In the genomic region with DNA sequence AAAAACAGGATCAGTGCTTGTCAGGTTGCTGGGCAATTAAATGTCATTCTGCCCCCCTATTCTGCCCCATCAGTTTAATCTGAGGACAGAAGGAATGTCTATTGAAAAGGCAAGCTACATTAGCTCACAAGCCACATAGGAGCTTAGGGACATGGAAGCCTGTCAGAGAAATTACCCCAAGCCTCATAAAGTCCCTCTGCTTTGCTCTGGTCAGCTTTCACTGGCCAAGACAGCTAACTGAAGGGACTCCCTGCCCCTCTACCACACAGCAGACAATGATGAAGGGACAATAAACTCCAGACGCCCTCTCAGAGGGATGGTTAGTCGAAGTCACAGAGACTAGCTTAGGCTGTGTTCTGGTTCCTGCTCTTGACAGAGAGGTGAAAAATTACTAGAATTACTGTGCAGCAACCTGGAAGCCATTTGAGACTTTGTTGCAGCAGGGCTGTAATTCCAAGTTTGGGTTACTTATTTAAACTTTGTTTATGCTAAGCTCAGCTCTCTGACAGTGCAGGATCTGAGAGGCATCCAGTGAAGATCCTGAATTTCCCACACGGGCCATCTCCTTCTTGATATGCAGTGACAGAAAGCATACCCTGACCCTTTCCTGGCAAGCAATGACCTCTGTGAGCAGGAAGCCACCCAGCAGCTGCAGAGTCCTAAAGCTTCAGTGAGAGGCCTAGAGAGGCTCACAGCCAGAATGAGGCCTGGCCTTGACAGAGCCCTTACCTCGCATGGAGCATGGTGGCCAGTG, we compare ENCODE assay signal across 20 mouse cellular contexts.
DNase-seq lines count a peak whose midpoint lies in the region; ATAC-seq and TF ChIP-seq lines count a peak whose summit lies in the region.
"Had no signal": no experiment of that assay in that cellular context is flagged by ENCODE, and none has a peak within 500 bp of the region (broad histone marks: within the 10 kb centered on the region; RNA-seq: fewer than 3 reads in every experiment).

No protein-coding gene starts in this region.

- H3K27ac ChIP-seq in intestine, embryonic 14.5 days (ENCODE audit: low read depth): peak overlapping the region; percentile 47; the same call in 1 of the 2 replicates
- no peak overlapping the region for H3K27ac ChIP-seq in intestine, embryonic 16.5 days (ENCODE audit: low read length)
- peak overlapping the region; percentile 59 for H3K27ac ChIP-seq in midbrain, embryonic 10.5 days (replicated peaks)
- H3K27ac ChIP-seq in midbrain, postnatal 0 days (ENCODE audit: low read depth, low read length): no peak overlapping the region
- H3K27ac ChIP-seq in neural tube, embryonic 13.5 days (replicated peaks): no peak overlapping the region
- H3K27ac ChIP-seq: forebrain, embryonic 12.5 days; hindbrain, embryonic 12.5 days; liver, embryonic 13.5 days; macrophage; midbrain, embryonic 12.5 days had no signal

- no peaks in the 10 kb centered on the region for H3K27me3 ChIP-seq in intestine, embryonic 14.5 days (replicated peaks; ENCODE audit: control insufficient read depth, insufficient read depth, low read length)
- H3K27me3 ChIP-seq in intestine, embryonic 16.5 days (replicated peaks; ENCODE audit: control insufficient read depth, insufficient read depth, low read length): no peaks in the 10 kb centered on the region
- H3K27me3 ChIP-seq in midbrain, embryonic 10.5 days (ENCODE audit: low read depth, poor library complexity, severe bottlenecking): no peaks in the 10 kb centered on the region
- H3K27me3 ChIP-seq in midbrain, postnatal 0 days (ENCODE audit: insufficient read depth, low read length): no peaks in the 10 kb centered on the region
- no peaks in the 10 kb centered on the region for H3K27me3 ChIP-seq in neural tube, embryonic 13.5 days
- H3K27me3 ChIP-seq: forebrain, embryonic 12.5 days; hindbrain, embryonic 12.5 days; liver, embryonic 13.5 days; midbrain, embryonic 12.5 days had no signal

- peaks cover 6% of the 10 kb centered on the region for H3K4me1 ChIP-seq in intestine, embryonic 14.5 days (replicated peaks; ENCODE audit: control insufficient read depth, insufficient read depth, low read length)
- H3K4me1 ChIP-seq in intestine, embryonic 16.5 days (ENCODE audit: control insufficient read depth, insufficient read depth, low read length): peaks cover 5% of the 10 kb centered on the region; the same call in 1 of the 2 replicates
- peaks cover 13% of the 10 kb centered on the region for H3K4me1 ChIP-seq in midbrain, embryonic 10.5 days
- no peaks in the 10 kb centered on the region; the same call in 1 of the 2 replicates for H3K4me1 ChIP-seq in midbrain, postnatal 0 days (ENCODE audit: insufficient read depth, low read length)
- 0 out of 2 replicates have a peak, but pooled peaks cover 8% of the 10 kb centered on the region for H3K4me1 ChIP-seq in neural tube, embryonic 13.5 days (replicated peaks)
- H3K4me1 ChIP-seq: forebrain, embryonic 12.5 days; hindbrain, embryonic 12.5 days; liver, embryonic 13.5 days had no signal

- H3K9me3 ChIP-seq in intestine, embryonic 14.5 days (ENCODE audit: control insufficient read depth, low read length): no peaks in the 10 kb centered on the region
- H3K9me3 ChIP-seq in intestine, embryonic 16.5 days (ENCODE audit: control insufficient read depth, low read length): no peaks in the 10 kb centered on the region
- H3K9me3 ChIP-seq in midbrain, embryonic 10.5 days (replicated peaks): no peaks in the 10 kb centered on the region
- H3K9me3 ChIP-seq in midbrain, postnatal 0 days (ENCODE audit: low read length): no peaks in the 10 kb centered on the region
- no peaks in the 10 kb centered on the region for H3K9me3 ChIP-seq in neural tube, embryonic 13.5 days
- H3K9me3 ChIP-seq: forebrain, embryonic 12.5 days; hindbrain, embryonic 12.5 days; liver, embryonic 13.5 days; midbrain, embryonic 12.5 days had no signal

- no peak for DNase-seq in intestine, embryonic 14.5 days (ENCODE audit: low spot score)
- no peak for DNase-seq in midbrain, embryonic 10.5 days (ENCODE audit: low spot score)
- no peak for DNase-seq in midbrain, postnatal 0 days (ENCODE audit: low spot score)
- no peak for DNase-seq in ovary, postnatal 14 days (ENCODE audit: low spot score)
- DNase-seq in urinary bladder, adult 18-20 months (ENCODE audit: low spot score in 2 of 2): no peak
- DNase-seq: adrenal gland, postnatal 36 days; cerebellum, adult 11-12 months; cerebellum, postnatal 14 days; gastrocnemius, postnatal 10 days; heart, adult 18-20 months; kidney, adult 2 months; liver, embryonic 13.5 days; spleen, adult 18-20 months; thymus, postnatal 4 days had no signal

- no peak overlapping the region for H3K4me3 ChIP-seq in intestine, embryonic 14.5 days (ENCODE audit: low read depth, low read length)
- H3K4me3 ChIP-seq in intestine, embryonic 16.5 days (ENCODE audit: low read length): no peak overlapping the region
- no peak overlapping the region for H3K4me3 ChIP-seq in midbrain, embryonic 10.5 days
- H3K4me3 ChIP-seq in midbrain, postnatal 0 days (ENCODE audit: low read depth, low read length): no peak overlapping the region
- no peak overlapping the region for H3K4me3 ChIP-seq in neural tube, embryonic 13.5 days
- H3K4me3 ChIP-seq: forebrain, embryonic 12.5 days; hindbrain, embryonic 12.5 days; liver, embryonic 13.5 days; midbrain, embryonic 12.5 days had no signal

- no peak for TF ChIP-seq CTCF in midbrain, postnatal 0 days (IDR thresholded peaks at IDR 0.05)

- no peak for ATAC-seq in intestine, embryonic 14.5 days (replicated peaks; ENCODE audit: low FRiP score, low TSS enrichment, low read depth)
- ATAC-seq in intestine, embryonic 16.5 days: no peak
- no peak for ATAC-seq in midbrain, postnatal 0 days (ENCODE audit: low FRiP score)
- ATAC-seq in neural tube, embryonic 13.5 days (ENCODE audit: low read depth): peak; percentile 27; the same call in 1 of the 2 replicates

- no peak overlapping the region for H3K4me2 ChIP-seq in intestine, embryonic 14.5 days (ENCODE audit: low read length)
- H3K4me2 ChIP-seq in intestine, embryonic 16.5 days (ENCODE audit: low read depth, low read length): no peak overlapping the region
- no peak overlapping the region for H3K4me2 ChIP-seq in midbrain, postnatal 0 days (ENCODE audit: low read depth, low read length, poor library complexity, severe bottlenecking)
- H3K4me2 ChIP-seq in neural tube, embryonic 13.5 days: no peak overlapping the region
- H3K4me2 ChIP-seq: forebrain, embryonic 12.5 days; hindbrain, embryonic 12.5 days; liver, embryonic 13.5 days; midbrain, embryonic 12.5 days had no signal

- no peak overlapping the region for H3K9ac ChIP-seq in intestine, embryonic 14.5 days (ENCODE audit: low read length)
- no peak overlapping the region for H3K9ac ChIP-seq in intestine, embryonic 16.5 days (ENCODE audit: low read depth, low read length)
- no peak overlapping the region for H3K9ac ChIP-seq in midbrain, postnatal 0 days (replicated peaks; ENCODE audit: low read length, poor library complexity, severe bottlenecking)
- no peak overlapping the region for H3K9ac ChIP-seq in neural tube, embryonic 13.5 days
- H3K9ac ChIP-seq: forebrain, embryonic 12.5 days; hindbrain, embryonic 12.5 days; liver, embryonic 13.5 days; midbrain, embryonic 12.5 days had no signal

- 27% methylated on average over 4 of the region's 4 CpGs for WGBS in intestine, embryonic 14.5 days
- WGBS in intestine, embryonic 16.5 days: 37% methylated on average over 4 of the region's 4 CpGs
- 58% methylated on average over 4 of the region's 4 CpGs for WGBS in midbrain, embryonic 10.5 days
- WGBS in midbrain, postnatal 0 days: 44% methylated on average over 4 of the region's 4 CpGs
- WGBS in neural tube, embryonic 13.5 days: 36% methylated on average over 4 of the region's 4 CpGs

- H3K36me3 ChIP-seq in intestine, embryonic 14.5 days (ENCODE audit: control insufficient read depth, insufficient read depth, low read length): no peaks in the 10 kb centered on the region
- no peaks in the 10 kb centered on the region for H3K36me3 ChIP-seq in intestine, embryonic 16.5 days (ENCODE audit: control insufficient read depth, insufficient read depth, low read length)
- H3K36me3 ChIP-seq in midbrain, embryonic 10.5 days: no peaks in the 10 kb centered on the region
- no peaks in the 10 kb centered on the region for H3K36me3 ChIP-seq in midbrain, postnatal 0 days (ENCODE audit: insufficient read depth, low read length)
- no peaks in the 10 kb centered on the region for H3K36me3 ChIP-seq in neural tube, embryonic 13.5 days
- H3K36me3 ChIP-seq: forebrain, embryonic 12.5 days; hindbrain, embryonic 12.5 days; liver, embryonic 13.5 days; midbrain, embryonic 12.5 days had no signal

Comparison
In these comparisons a context has a peak if more than half of its experiments do, and no peak if none do; other contexts are left out.
1. H3K27ac ChIP-seq: peak in intestine, embryonic 14.5 days (single experiment) and midbrain, embryonic 10.5 days (single experiment); none in intestine, embryonic 16.5 days (single experiment), midbrain, postnatal 0 days (single experiment) and neural tube, embryonic 13.5 days (single experiment).